Mouse (Mus musculus) small intestine, adult 2 months (tissue): Measurements from ENCODE around the gene Sh3bgrl. TPM values are rescaled to one million over a fixed set of nuclear protein-coding genes. Genes with fewer than 3 reads are reported as not detected.

ENCODE experiments used
- H3K27ac ChIP-seq: fragments of 200-500 bp; 2 replicates; pipeline ENCODE4 v1.5.1; 2012; ENCODE audit warnings: low read depth, low read length, control low read depth, inconsistent platforms; ENCODE audit not compliant: insufficient read depth
- H3K27me3 ChIP-seq: fragments of 200-500 bp; 2 replicates; pipeline ENCODE4 v1.6.1; 2012; ENCODE audit warnings: mild to moderate bottlenecking, moderate library complexity, low read length, inconsistent platforms; ENCODE audit not compliant: control insufficient read depth, insufficient read depth
- H3K36me3 ChIP-seq: fragments of 200-500 bp; 2 replicates; pipeline ENCODE4 v1.6.1; 2012; ENCODE audit warnings: mild to moderate bottlenecking, low read length, control low read depth, inconsistent platforms; ENCODE audit not compliant: control insufficient read depth, insufficient read depth
- H3K4me1 ChIP-seq: fragments of 200-500 bp; 2 replicates; pipeline ENCODE4 v1.6.1; 2012; ENCODE audit warnings: low read length, inconsistent platforms, mixed read lengths; ENCODE audit not compliant: control insufficient read depth, insufficient read depth, insufficient read length
- H3K4me3 ChIP-seq: fragments of 200-500 bp; 2 replicates; pipeline ENCODE4 v1.5.1; 2012; ENCODE audit warnings: low read depth, mild to moderate bottlenecking, control low read depth, inconsistent platforms, low read length, moderate library complexity
- CTCF ChIP-seq: fragments of 200-500 bp; IDR thresholded peaks from 2 replicates; pipeline ENCODE4 v1.5.1; 2012; ENCODE audit warnings: low read depth, mild to moderate bottlenecking, control low read depth, inconsistent platforms, low read length, moderate library complexity, mixed read lengths; ENCODE audit not compliant: insufficient replicate concordance, insufficient read length; ENCODE audit errors: extremely low read depth
- POLR2A ChIP-seq: fragments of 200-500 bp; IDR thresholded peaks from 2 replicates; pipeline ENCODE4 v1.6.1; 2012; ENCODE audit warnings: low read depth, mild to moderate bottlenecking, control low read depth, inconsistent platforms, low read length, moderate library complexity
- WGBS: fragments of 180-500 bp; shearing (Covaris S2); methylation state at CpG from one replicate; pipeline ENCODE4 v1.1.7; 2018; 5-methylcytosine and 5-hydroxymethylcytosine counted together
- polyA plus RNA-seq: library from polyadenylated mRNA; depleted of rRNA; stranded (reverse); fragments of >200 nt; gene quantifications from 2 replicates; pipeline ENCODE4 v1.2.3, GENCODE M21; 2012; rRNA removed

The Sh3bgrl gene
- polyA plus RNA-seq, 1 experiment, result 1.7 TPM

GRCm38 (mm10) chrX:109235383-109236036 is 140.3 kb downstream of the Sh3bgrl start:
- H3K27me3 ChIP-seq, result no peaks in the 10 kb centered on the region
- no peak overlapping the region for H3K27ac ChIP-seq
- TF ChIP-seq CTCF (no peak), POLR2A (no peak)
- no peak overlapping the region for H3K4me3 ChIP-seq
- H3K4me1 ChIP-seq, result no peaks in the 10 kb centered on the region
- WGBS, result 61% methylated on average over 3 of the region's 3 CpGs
- H3K36me3 ChIP-seq, result no peaks in the 10 kb centered on the region

- H3K27ac ChIP-seq, result no peak overlapping the region
- H3K4me3 ChIP-seq, result no peak overlapping the region
- H3K27me3 ChIP-seq, result no peaks in the 10 kb centered on the region
- no peaks in the 10 kb centered on the region for H3K36me3 ChIP-seq
- no peak for TF ChIP-seq POLR2A
- no peak for TF ChIP-seq CTCF
- no peaks in the 10 kb centered on the region for H3K4me1 ChIP-seq
Observed at GRCm38 (mm10) chrX:109238163-109238562, 143.0 kb downstream of the Sh3bgrl start.

Other genes with a start within 250 kb of the Sh3bgrl start
- gene Hmgn5, start 82.0 kb upstream of the Sh3bgrl start, polyA plus RNA-seq, result 0.11 and 0.16 TPM in 2 replicates
- not detected in 2 replicates for gene Gm6377, start 101.4 kb downstream of the Sh3bgrl start, polyA plus RNA-seq